Mouse (Mus musculus): ENCODE measurements around the gene Armcx5.
"Not testable (repeated sequence)": the region's sequence is repeated elsewhere in the genome, so short reads cannot be mapped to it uniquely, and the experiment has no call there.

The Armcx5 gene

GRCm38 (mm10) chrX:135742304-135743055, at the start of gene Armcx5, which contains the start of gene Gprasp1:
Gene Armcx5, plus strand, starts transcription at chrX:135742733.
Gene Gprasp1, plus strand, starts transcription at chrX:135742733.
- peak; percentile 86 to 91 for DNase-seq (ENCODE audit: low spot score in 2 of 2)

DNA sequence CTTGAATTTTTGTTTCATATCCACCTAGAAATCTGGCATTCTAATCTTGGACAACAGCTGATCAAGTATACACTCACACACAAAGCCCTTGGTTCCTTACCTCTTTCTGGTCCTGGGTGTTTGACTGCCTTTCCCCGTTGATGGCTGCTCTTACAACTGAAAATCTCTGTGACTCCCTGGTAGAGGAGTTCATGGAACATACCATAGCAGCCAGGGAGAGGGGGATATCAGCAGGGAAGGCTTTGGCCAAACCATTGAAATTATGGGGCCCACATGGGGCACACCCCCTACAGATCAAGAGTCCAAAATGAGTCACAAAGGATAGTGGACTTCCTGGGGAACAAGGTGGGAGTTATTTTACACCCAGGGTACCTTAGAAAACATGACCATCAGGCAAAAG, 48.9 kb upstream of the Armcx5 start, which contains the start of gene Tcp11x2:
Gene Tcp11x2 (minus strand): TSS at position 158 of the 400 bp plus-strand sequence.
- DNase-seq (ENCODE audit: low spot score in 2 of 2), result no peak

DNA sequence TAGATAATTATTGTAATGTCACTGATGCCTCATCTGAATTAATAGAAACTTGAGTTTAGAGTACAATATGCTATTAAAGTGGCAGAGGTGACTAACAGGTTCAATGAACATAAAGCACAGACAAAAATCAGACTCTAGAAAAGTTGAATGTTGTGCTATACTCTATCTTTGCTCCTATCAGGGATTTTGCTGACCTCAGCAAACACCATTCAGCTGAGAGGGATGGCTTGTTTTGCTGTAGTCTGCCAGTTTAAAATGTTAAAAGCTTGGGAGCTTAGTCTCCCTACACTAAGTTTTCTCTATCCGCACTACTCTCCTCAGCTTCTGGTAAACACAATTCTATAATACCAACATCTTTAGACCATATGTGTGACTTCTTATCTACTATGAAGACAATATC, 39.4 kb upstream of the Armcx5 start:
- DNase-seq (ENCODE audit: low spot score in 2 of 2), result no peak

GRCm38 (mm10) chrX:135704349-135704748, 38.2 kb upstream of the Armcx5 start:
- no peak for DNase-seq (ENCODE audit: low spot score in 2 of 2)

GRCm38 (mm10) chrX:135712845-135713244, 29.7 kb upstream of the Armcx5 start:
- no peak for DNase-seq (ENCODE audit: low spot score in 2 of 2)

DNA sequence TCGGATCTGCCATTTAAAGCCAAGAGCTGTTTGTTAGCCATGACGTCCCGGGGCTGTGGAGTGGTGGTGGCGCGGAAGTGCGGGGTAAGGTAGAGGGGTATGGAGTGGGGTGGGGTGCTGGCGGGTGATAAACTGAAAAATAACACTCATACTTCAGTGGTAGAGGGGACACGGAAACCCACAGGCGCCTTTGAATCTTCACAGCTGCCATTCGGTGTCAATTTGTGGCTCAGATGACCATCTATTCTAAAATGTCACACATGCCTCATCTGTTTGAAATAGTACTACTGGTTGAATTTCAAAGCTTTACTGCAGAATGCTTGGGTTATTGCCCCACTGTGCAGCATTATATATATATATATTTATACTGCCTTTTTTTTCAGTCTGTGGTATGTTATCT, 17.4 kb upstream of the Armcx5 start, which contains the start of gene Tmsb15a:
Gene Tmsb15a (minus strand): TSS at position 101 of the 400 bp plus-strand sequence.
- no peak for DNase-seq (ENCODE audit: low spot score in 2 of 2)

GRCm38 (mm10) chrX:135738730-135739520, 3.6 kb upstream of the Armcx5 start:
- no peak for DNase-seq (ENCODE audit: low spot score in 2 of 2)

GRCm38 (mm10) chrX:135743056-135743355, 473 bp downstream of the Armcx5 start:
- no peak for DNase-seq (ENCODE audit: low spot score in 2 of 2)

- DNase-seq (ENCODE audit: low spot score in 2 of 2), result not testable (repeated sequence)
These were observed 2.8 kb downstream of the Armcx5 start for GRCm38 (mm10) chrX:135745376-135745775.

- DNase-seq (ENCODE audit: low spot score in 2 of 2), result peak; percentile 80 to 87
These were observed 10.3 kb downstream of the Armcx5 start for GRCm38 (mm10) chrX:135752832-135753231.

DNA sequence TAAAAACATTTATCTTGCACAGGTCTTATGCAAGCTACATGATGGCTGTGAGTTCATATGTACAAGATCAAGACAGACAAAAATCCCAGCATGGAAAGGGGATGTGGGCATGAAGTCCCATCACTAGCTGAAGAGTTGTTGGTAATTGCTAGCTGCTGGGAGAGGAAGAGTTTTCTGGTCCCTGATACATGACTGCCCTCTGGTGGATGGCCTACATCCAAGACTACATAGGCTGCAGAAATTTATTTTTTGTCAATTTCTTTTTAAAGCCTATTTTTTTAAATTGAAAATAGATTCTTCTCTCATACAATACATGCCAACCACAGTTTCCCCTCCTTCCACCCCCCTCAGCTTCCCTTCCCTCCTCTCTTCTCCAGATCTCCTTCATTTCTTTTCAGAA, 19.2 kb downstream of the Armcx5 start:
- DNase-seq (ENCODE audit: low spot score in 2 of 2), result peak; percentile 27 to 31

GRCm38 (mm10) chrX:135768043-135768548, 25.6 kb downstream of the Armcx5 start:
- DNase-seq (ENCODE audit: low spot score in 2 of 2), result no peak

DNA sequence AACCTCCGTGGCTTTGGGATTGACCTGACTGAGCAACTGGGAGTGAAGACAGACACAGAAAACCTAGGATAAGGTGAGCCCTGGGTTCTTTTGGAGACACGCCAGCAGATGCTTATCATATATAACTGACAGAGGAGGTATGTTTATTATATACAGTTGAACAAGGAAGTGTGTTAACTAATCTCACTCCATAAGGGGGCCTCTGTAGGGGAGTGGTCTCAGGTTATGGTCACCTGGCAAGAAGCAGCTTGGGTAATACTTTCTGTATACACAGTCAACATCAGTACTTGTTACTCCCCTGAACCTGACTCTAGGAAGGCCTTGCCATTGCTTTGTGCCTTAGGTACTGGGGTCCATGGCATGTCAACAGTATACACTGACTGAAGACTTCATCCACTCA, 26.0 kb downstream of the Armcx5 start:
- no peak for DNase-seq (ENCODE audit: low spot score in 2 of 2)

DNA sequence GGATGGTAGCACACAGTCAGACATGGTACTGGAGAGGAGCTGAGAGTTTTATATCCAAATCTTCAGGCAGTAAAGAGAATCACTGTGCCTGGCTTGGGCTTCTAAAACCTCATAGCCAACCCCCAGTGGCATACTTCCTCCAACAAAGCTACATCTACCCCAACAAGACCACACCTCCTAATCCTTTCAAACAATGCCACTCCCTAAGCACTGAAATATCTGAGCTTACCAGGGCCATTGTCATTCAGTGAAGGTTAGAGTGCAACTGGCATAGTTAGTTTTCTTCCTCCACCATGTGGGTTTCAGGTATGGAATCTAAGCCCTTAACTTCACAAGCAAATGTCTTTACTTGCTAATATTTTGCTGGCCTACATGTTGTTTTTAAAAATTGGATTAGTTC, 49.0 kb downstream of the Armcx5 start:
- DNase-seq (ENCODE audit: low spot score in 2 of 2), result no peak

DNA sequence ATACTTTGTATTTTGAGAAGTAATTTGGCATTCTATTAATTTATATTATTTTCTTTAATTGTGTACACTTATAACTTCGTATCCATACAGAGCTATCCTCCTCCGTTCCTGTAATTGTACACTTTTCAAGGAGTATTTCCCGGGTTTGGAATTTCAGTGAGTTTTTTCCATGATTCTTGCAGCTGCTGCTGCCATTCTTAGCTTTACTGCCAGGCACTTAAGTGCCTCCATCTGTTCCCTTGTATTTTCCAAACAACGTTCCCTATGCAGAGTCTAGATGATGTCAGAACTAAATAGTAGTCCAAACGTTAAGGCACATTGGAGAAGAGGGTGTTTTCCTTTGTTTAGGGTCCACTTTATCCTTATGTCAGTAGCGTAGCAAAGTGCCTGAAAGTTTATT, 49.8 kb downstream of the Armcx5 start:
- no peak for DNase-seq (ENCODE audit: low spot score in 2 of 2)

- DNase-seq (ENCODE audit: low spot score in 2 of 2), result peak; percentile 48 to 55
These were observed 53.2 kb downstream of the Armcx5 start for GRCm38 (mm10) chrX:135795591-135796304.

DNA sequence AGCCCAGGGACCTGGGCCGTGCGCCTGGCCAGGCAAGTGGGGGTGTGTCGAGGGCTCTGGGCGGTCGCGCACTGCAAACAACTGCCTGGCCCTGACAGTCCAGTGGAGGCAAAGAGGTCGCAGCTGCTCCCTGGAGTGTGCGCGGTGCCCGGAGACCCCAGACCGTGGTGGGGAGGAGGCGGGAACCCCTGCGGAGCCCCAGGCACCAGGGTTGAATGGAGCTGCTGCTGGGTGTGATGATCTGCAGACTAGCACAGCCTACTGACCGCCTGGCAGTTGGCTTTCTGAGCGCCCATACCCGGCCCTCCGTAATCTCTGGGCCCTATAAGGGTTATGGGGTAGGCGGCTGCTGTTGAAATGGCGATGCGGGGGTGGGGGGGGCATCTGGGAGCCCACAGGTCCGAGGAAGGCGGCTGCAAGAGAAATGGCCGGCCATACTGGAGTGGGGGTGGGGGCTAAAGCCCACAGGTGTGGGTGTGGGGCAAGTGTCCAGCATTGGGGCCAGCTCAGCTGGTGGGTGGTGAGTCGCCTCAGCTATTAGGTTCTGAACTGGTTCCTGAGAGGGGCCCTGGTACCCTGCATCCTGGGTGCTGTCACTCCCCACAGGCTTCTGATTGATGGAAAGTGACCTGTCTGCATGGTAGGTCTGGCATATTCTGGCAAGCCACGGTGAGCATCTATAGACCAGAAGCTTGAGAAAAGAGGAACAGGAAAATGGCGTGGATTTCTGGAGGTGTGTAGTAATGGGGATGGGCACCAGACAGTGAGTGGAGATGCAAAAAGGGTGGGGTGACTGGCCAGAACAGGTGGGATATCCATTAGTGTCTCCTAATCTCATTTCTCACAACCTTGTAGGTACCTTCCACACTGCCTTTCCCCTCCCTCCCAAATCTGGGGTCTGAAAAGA, 54.0 kb downstream of the Armcx5 start:
- not testable (repeated sequence) for DNase-seq (ENCODE audit: low spot score in 2 of 2)

Measured in right cerebral cortex, adult 2 months (tissue).